Mouse (Mus musculus) heart, postnatal 4 days (tissue): ENCODE results near the gene Zfp966. TPM values are rescaled to one million over a fixed set of nuclear protein-coding genes. Genes with fewer than 3 reads are reported as not detected.
"Not testable (repeated sequence)": the region's sequence is repeated elsewhere in the genome, so short reads cannot be mapped to it uniquely, and the experiment has no call there.

Experiments
- DNase-seq: peaks from one replicate; pipeline ENCODE4 v3.0.0; 2021
- total RNA-seq, 2 experiments: library from RNA; stranded (reverse); gene quantifications; 2 replicates each; pipeline ENCODE4 v1.2.3; 2021

The Zfp966 gene
- 1 to 10 TPM; 3.9 to 4.1 TPM for total RNA-seq

DNA sequence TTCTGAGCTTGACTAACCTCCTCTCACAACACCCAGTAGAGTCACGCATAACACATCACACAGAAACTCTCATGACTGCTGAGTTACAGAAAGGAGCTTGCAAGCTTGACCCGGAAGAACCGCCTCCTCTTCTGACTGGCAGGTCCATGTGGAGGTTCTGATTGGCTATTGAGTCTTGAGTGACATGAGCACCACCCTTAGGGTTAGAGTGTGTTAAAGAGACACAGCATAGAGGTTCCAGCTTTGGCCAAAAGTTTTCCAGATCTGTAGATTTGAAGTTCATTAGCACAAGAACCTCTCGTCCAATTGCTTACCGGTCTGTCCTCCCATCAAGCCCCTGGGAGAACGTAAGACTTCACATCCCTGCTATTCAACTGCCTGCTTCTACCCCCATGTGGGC lies at the start of gene Zfp966:
Zfp966 (minus strand) TSS at position 101 of the 400 bp plus-strand sequence.
- not testable (repeated sequence) for DNase-seq

DNA sequence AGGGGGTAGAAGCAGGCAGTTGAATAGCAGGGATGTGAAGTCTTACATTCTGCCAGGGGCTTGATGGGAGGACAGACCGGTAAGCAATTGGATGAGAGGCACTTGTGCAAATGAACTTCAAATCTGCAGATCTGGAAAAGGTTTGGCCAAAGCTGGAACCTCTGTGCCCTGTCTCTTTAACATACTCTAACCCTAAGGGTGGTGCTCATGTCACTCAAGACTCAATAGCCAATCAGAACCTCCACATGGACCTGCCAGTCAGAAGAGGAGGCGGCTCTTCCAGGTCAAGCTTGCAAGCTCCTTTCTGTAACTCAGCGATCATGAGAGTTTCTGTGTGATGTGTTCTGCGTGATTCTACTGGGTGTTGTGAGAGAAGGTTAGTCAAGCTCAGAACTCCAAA lies 34.1 kb upstream of the Zfp966 start, which contains the start of gene Gm2026:
Gm2026 (plus strand) TSS at position 301 of the 400 bp plus-strand sequence.
- DNase-seq, result not testable (repeated sequence)

DNA sequence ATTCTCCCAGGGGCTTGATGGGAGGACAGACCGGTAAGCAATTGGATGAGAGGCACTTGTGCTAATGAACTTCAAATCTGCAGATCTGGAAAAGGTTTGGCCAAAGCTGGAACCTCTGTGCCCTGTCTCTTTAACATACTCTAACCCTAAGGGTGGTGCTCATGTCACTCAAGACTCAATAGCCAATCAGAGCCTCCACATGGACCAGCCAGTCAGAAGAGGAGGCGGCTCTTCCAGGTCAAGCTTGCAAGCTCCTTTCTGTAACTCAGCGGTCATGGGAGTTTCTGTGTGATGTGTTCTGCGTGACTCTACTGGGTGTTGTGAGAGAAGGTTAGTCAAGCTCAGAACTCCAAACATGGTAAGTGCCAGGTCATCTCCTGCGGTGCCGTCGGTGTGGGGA lies 61.9 kb downstream of the Zfp966 start, which contains the start of gene Gm6710:
Gm6710 (plus strand) TSS at position 196 of the 400 bp plus-strand sequence.
- DNase-seq, result not testable (repeated sequence)

Other genes starting within 250 kb of the Zfp966 start
- 10 to 100 TPM; 11.3 to 12.4 TPM for gene Zfp969, start 227.5 kb downstream of the Zfp966 start, total RNA-seq
- not detected for gene Gm2007, start 189.6 kb downstream of the Zfp966 start, total RNA-seq
- gene Gm14288, start 130.0 kb downstream of the Zfp966 start, total RNA-seq, result 1 to 10 TPM in 1 of 2 experiments, under 1 TPM in 1; 0.27 to 6.9 TPM
- gene Gm6710, start 61.9 kb downstream of the Zfp966 start, total RNA-seq, result 10 to 100 TPM; 22.4 to 23.6 TPM
- gene Gm2026, start 34.2 kb upstream of the Zfp966 start, total RNA-seq, result 10 to 100 TPM; 17.1 to 18.9 TPM
- gene Gm2004, start 218.7 kb upstream of the Zfp966 start, total RNA-seq, result 10 to 100 TPM in 1 of 2 experiments, 1 to 10 TPM in 1; 5.3 to 11.8 TPM